Mouse (Mus musculus): Measurements from ENCODE around the gene Cd86.

Gene Cd86

DNA sequence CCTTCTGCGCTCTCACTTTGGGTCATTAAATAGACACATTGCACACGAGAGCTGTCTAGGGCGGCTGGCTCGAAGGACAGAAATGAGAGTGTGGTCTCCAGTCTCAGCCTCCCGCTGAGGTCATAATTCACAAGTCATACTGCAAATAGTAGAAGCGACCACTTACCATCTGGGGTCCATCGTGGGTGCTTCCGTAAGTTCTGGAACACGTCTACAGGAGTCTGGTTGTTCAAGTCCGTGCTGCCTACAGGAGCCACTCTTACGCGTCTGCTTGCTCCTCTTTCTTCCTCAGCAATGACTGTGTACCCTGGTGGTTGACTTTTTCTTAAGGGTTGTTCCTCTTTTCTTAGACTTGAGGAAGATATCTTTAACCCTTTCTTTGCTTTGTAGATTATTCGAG lies at the start of gene Cd86:
Gene Cd86 (minus strand): TSS at position 300 of the 400 bp plus-strand sequence.
- no peak for TF ChIP-seq GATA4 (IDR thresholded peaks at IDR 0.05; ENCODE audit: insufficient replicate concordance, low read length)

DNA sequence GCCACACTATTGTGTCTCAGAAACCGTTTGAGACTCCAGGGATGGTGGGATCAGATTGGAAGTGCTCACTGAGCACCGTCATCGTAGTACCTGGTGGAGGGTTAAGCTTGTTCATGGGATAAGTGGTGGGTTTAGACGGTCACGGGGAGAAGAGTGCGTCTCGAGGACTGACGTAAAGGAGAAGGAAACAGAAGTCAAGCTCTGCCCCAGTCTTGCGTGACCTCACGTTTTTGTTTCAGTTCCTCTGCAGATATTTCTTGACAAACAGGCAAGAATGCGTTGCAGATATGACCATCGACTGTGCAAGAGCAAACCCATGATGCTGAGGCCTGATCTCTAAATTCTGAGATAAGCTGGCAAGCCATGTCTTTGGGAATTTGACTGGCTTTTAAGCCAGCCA lies 45.9 kb upstream of the Cd86 start:
- TF ChIP-seq GATA4 (IDR thresholded peaks at IDR 0.05; ENCODE audit: insufficient replicate concordance, low read length): no peak

DNA sequence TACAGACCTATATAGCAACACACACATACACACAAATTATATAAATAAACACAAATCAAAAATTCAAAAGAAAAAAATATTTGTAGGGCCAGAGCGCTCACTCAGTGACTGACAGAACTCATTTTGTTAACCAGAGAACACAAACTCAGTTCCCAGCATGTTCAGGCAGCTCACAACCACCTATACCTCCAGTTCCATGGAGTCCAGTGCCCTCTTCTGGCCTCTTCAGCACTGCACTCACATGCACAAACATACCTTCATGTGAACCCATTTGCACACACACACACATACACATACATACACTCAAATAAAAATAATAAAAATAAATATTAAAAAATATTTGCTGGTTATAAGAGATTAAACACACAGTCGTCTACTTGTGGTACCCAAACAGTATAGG lies 44.9 kb upstream of the Cd86 start:
- TF ChIP-seq GATA4 (IDR thresholded peaks at IDR 0.05; ENCODE audit: insufficient replicate concordance, low read length): no peak

DNA sequence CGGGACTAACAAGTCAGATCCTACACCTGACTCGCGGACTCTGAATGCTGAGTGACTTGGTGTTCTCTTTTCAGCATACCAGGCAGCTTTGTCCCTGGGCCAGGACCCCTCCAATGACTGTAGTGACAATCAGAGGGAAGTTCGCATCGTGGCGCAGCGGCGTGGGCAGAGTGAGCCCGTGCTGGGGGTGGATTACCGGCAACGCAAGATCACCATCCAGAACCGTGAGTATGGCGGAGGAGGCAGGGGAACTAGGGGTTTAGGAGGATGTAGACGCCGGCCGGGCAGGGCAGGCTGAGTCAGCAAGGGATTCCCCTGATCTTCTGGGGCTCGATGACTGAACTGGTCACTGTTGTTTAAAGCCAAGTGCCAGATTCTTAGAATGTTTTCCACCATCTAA lies 43.5 kb upstream of the Cd86 start:
- TF ChIP-seq GATA4 (IDR thresholded peaks at IDR 0.05; ENCODE audit: insufficient replicate concordance, low read length): no peak

DNA sequence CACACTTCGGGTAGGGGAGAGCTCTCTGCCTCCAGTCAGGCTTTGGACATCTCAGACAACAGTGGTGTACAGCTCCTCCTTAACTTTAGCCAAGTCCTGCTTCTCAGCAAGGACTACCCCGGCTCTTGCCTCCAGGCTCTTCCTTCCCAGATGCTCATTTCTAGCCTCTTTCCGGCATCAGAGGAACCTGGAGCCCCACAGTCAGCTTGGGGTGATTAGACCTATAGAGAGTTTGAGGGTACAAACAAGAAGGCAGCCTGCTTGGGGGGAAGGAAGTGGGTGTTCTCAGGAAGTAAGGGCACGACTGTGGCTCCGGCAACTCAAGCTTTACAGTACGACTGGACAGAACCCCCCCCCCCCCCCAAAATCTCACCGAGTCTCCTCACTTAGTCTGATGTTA lies 42.9 kb upstream of the Cd86 start:
- TF ChIP-seq GATA4 (IDR thresholded peaks at IDR 0.05; ENCODE audit: insufficient replicate concordance, low read length): no peak

DNA sequence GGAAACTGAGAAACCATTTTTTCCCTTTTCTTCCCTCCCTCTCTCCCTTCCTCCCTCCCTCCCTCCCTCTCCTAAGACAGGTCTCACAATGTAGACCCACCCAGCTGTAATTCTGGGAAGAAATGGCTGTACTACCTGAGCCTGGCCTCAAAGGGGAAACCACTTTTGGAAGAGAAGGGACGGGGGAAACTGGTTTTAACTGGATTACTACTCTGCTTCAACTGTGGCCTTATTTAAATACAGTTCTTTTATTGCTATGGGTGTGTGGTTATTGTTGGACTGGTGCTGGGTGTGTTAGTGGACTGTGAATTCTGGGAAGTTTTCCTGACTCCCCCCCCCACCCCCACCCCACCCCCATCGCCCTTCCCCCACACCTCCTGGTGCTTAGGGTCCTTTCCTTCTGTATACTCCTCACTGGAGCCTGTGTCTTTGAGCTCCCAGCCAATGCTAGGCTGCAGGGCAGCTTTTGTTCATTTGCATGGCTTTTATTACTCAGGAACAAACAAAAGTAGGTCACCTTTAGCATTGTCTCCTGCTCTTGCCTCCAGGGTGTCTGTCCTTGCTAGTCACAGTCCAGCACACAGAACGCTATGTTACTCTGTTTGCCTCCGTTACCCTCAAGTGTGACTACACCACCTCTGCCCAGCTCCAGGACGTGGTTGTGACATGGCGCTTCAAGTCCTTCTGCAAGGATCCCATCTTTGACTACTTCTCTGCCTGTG lies 42.0 kb upstream of the Cd86 start:
- no peak for TF ChIP-seq GATA4 (IDR thresholded peaks at IDR 0.05; ENCODE audit: insufficient replicate concordance, low read length)

DNA sequence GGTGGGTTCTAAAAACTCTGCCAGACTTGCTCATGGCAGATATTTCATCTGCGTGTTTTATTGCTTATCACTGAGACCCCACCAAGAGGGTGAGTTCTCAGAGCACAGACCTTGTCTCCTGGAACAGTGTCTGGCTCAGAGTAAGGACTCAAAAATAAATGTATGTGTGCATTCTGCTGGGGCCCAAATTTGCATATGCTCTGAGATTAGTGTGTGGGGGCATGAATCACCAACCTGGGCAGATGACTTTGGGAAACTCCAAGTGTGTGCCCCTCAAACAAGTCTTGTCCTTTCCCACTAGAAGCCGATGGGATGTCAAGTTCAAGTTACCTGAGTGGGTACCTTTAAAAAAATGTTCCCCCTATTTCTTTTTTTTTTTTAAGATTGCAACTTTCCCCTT lies 34.6 kb upstream of the Cd86 start:
- TF ChIP-seq GATA4 (IDR thresholded peaks at IDR 0.05; ENCODE audit: insufficient replicate concordance, low read length): no peak

DNA sequence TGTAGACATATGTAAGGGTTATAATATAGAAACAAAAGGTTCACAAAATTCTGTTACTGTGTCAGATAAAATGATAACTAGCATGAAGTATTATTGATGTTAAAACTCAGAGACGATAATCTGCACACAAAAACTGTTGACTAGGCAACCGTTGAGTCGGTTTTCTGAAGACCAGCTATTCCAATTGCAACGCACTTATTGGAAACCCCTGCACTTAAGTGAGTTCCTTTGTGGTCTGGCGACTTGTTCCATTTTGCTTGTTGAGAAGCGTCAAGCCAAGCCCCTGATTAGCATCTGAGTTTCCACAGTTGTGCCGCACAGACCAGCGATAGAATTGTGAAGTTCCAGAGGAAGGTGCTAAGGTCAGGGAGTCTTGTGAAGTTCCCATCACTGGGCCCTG lies 31.4 kb upstream of the Cd86 start:
- TF ChIP-seq GATA4 (IDR thresholded peaks at IDR 0.05; ENCODE audit: insufficient replicate concordance, low read length): no peak

DNA sequence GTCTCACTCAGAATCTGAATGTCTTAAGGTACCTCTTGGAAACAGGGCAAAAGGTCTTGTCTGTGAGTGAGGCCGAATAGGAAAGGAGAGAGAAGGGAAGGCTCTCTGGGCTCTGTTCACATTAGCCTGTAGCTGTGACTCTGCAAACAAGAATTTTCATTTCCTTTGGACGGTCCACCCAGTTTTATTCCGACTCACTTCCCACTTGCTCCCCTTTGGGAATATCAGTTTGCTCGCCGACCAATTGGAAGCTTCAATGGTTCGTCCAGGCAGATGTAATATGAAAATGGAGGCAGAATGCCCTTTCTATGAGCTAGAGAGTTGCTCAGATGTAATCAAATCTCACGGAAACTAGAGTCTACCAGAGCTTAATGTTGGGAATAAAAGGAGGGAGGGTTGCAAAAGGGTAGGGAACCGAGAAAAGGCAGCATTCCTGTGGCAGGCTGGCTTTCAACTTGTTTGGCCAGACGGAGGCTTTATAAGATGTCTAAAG lies 29.0 kb upstream of the Cd86 start:
- TF ChIP-seq GATA4 (IDR thresholded peaks at IDR 0.05; ENCODE audit: insufficient replicate concordance, low read length): no peak

DNA sequence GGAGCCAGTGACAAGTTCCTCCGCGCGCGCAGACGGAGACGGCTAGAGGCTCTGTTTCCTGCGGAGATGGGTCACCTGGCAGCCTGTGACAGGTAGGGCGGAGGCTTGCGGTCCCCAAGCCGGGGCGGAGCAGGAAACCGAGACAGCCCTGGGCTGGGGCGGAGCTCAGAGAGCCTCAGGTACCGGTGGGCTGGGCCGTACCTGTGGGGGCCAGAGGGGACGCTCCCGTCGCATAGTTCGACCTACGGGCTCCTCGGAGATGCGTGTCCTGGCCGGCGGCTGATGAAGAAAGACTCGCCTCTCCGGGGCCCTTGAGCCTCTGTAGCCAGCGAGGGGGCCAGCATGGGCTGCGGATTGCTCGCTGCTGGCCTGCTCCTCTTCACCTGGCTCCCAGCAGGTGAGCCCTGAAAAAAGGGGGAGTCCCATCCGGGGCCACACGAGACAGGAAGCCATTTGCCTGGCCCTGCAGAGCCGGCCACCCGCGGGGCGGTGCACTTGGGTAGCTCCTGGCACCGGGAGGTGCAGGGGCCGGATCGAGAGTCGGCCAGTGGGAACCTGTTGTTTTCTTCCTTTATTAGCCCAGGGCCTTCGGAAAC lies 28.0 kb upstream of the Cd86 start, which contains the start of gene Ildr1:
Gene Ildr1 (plus strand): TSS at position 161 of the 596 bp plus-strand sequence.
- TF ChIP-seq GATA4 (IDR thresholded peaks at IDR 0.05; ENCODE audit: insufficient replicate concordance, low read length): no peak

DNA sequence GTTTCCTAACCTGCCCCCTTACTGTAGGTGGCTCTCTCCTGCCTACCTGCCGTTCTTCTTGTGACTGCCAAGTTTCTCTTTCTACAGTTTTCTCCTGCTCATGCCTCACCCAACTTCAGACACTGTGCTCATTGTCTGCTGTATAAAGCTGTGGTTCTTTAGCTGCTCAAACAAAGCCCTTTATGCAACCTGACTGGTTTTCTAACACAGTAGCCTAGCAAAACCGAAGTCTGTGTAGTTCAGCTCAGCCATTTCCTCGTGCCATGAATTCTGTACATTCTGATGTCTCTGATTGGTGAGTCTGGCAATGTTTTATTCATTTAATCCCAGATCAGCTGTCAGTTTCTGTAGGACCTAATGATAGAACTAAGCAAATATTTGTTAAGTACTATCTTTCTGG lies 25.6 kb upstream of the Cd86 start:
- no peak for TF ChIP-seq GATA4 (IDR thresholded peaks at IDR 0.05; ENCODE audit: insufficient replicate concordance, low read length)

DNA sequence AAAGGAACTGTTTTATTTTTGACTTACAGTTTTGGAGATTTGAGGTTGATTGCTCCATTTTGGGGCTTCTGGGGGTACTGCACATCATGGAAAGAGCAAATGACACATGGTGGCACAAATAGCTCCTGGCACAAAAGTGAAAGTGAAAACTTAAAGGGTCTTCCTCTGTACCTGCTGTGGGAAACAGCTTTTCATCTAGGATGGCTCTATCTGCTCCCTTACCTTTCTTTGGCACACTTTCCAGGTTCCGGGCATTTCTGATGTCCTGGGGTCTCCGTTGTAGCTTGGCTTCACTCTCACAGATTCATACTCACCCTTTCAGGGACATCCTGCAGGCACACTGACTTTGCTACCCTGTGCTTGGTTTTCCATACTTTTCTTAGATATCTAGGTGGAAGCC lies 22.2 kb upstream of the Cd86 start:
- TF ChIP-seq GATA4 (IDR thresholded peaks at IDR 0.05; ENCODE audit: insufficient replicate concordance, low read length): no peak

DNA sequence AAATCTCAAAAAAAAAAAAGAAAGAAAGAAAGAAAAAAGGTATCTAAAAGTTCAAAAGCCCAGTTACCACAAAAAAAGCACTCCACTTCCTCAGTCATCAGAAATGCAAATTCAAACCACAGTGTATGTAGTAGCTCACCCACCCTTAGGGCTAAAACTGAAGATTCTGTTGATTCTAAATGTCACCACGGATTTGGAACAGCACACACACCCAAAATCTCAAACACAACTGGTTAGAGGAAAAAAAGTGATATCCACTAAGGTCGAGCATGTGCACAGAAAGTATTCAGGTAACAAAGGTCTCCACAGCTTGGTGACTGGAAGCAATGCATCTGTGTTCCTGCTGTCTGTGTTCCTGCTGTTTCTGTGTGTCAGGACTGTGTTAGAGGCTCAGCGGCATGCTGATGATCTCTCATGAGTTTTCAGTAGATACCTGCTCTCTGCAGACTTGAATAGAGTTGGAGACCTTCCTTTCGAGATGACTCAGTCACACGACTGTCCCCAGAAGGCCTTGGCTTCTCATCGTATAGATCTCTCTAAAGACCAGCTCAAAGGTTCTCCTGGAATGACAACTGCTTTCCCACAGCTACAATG lies 18.5 kb upstream of the Cd86 start:
- TF ChIP-seq GATA4 (IDR thresholded peaks at IDR 0.05; ENCODE audit: insufficient replicate concordance, low read length): no peak

DNA sequence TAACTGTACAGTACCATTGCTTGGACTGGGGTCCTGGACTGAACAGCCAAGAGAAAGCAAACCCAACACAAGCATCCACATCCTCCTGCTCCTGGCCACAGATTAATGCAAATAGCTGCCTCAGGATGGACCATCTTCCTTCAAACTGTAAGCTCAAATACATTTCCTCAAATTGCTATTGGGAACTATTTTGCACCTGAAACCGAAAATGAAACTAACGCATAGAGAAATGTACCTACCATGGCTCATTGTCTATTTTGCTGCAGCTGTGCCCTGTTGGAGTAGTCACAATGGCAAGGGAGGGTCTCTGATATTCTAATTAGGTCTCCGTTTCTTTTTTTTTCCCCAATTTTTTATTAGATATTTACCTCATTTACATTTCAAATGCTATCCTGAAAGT lies 15.9 kb upstream of the Cd86 start:
- no peak for TF ChIP-seq GATA4 (IDR thresholded peaks at IDR 0.05; ENCODE audit: insufficient replicate concordance, low read length)

DNA sequence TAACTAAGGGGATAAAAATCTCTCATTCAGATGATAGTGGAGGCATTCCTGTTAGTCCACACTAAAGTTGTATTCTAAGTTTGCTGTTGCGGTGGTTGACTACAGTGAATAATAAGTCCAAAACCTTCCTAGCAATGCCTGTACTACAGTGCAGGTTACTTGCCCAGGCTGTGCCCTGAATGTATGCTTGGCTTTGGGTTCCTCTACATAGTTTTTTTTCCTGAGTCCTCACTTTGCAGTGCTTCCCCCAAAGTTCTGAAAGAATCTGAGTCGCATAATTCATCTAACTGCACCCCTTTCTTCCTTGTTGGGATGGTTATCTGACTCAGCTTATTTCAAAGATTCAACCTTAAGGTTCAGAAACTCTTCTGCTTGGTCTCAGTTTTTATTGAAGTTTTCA lies 10.0 kb upstream of the Cd86 start:
- TF ChIP-seq GATA4 (IDR thresholded peaks at IDR 0.05; ENCODE audit: insufficient replicate concordance, low read length): no peak

DNA sequence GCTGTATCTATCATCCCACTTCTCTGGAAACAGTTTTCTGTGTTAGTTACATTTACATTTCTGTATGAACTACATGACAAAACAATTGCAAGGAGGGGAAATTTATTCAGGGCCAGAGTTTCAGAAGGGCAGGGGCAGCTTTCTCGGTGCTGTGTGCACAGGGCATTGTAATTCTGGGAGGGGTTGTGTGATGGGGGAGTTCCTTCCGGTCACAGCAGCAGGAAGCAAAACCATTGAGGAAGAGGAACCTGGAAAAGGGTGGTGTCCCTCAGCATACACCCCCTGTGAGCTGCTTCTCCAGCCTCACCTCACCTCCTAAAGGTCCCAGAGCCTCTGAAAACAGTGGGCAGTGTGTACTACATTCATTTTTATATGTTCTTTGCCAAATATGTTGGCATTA lies 9.4 kb upstream of the Cd86 start:
- no peak for TF ChIP-seq GATA4 (IDR thresholded peaks at IDR 0.05; ENCODE audit: insufficient replicate concordance, low read length)
